Mouse (Mus musculus): Measurements from ENCODE around the gene Rbm24. TPM values are rescaled to one million over a fixed set of nuclear protein-coding genes. Genes with fewer than 3 reads are reported as not detected.

The Rbm24 gene
- polyA plus RNA-seq (2015; fragmentation: Nextera tagmentation; extraction: Ambion mirVana) = 34.9 and 44.8 TPM in 2 replicates

GRCm38 (mm10) chr13:46418141-46418601, at the start of gene Rbm24:
Rbm24 (plus strand) TSS chr13:46418434.
- peak within 1 kb of the TSS; percentile 99 for H3K27ac ChIP-seq (replicated peaks)
- 0% methylated on average over 39 of the region's 41 CpGs for WGBS
- ATAC-seq (ENCODE audit: extremely low read depth, insufficient number of reproducible peaks, low FRiP score, low TSS enrichment) = peak; percentile 79; the same call in 1 of the 2 replicates

GRCm38 (mm10) chr13:46372884-46373283, 45.4 kb upstream of the Rbm24 start:
- WGBS = 18% methylated on average over 7 of the region's 7 CpGs
- H3K9me3 ChIP-seq = no peaks in the 10 kb centered on the region
- ATAC-seq (ENCODE audit: extremely low read depth, insufficient number of reproducible peaks, low FRiP score, low TSS enrichment) = no peak

More at GRCm38 (mm10) chr13:46418141-46418601, at the start of gene Rbm24:
- Histone ChIP-seq H3K4me3 (peak within 1 kb of the TSS; percentile 85), H3K36me3 (peaks cover 6% of the 10 kb centered on the region; the same call in 1 of the 2 replicates), H3K9ac (peak within 1 kb of the TSS; percentile 99), H3K4me2 (peak within 1 kb of the TSS; percentile 78), H3K27me3 (replicated peaks) (peaks cover 15% of the 10 kb centered on the region), H3K4me1 (peaks cover 27% of the 10 kb centered on the region), H3K9me3 (no peaks in the 10 kb centered on the region)

GRCm38 (mm10) chr13:46375371-46375770, 42.9 kb upstream of the Rbm24 start:
- H3K36me3 ChIP-seq = no peaks in the 10 kb centered on the region
- H3K9me3 ChIP-seq = no peaks in the 10 kb centered on the region
- H3K4me3 ChIP-seq = no peak overlapping the region
- no peak overlapping the region for H3K27ac ChIP-seq (replicated peaks)
- no peak for ATAC-seq (ENCODE audit: extremely low read depth, insufficient number of reproducible peaks, low FRiP score, low TSS enrichment)
- no peaks in the 10 kb centered on the region for H3K27me3 ChIP-seq (replicated peaks)
- peaks cover 17% of the 10 kb centered on the region for H3K4me1 ChIP-seq
- no peak overlapping the region for H3K4me2 ChIP-seq
- WGBS = 62% methylated on average over 1 of the region's 1 CpGs
- H3K9ac ChIP-seq = no peak overlapping the region

More at GRCm38 (mm10) chr13:46372884-46373283, 45.4 kb upstream of the Rbm24 start:
- Histone ChIP-seq H3K4me3 (no peak overlapping the region), H3K27me3 (replicated peaks) (no peaks in the 10 kb centered on the region), H3K4me2 (no peak overlapping the region), H3K27ac (replicated peaks) (0 out of 2 replicates have a peak overlapping the region, but pooled peaks have one; percentile 1), H3K4me1 (peaks cover 17% of the 10 kb centered on the region), H3K36me3 (no peaks in the 10 kb centered on the region), H3K9ac (no peak overlapping the region)

DNA sequence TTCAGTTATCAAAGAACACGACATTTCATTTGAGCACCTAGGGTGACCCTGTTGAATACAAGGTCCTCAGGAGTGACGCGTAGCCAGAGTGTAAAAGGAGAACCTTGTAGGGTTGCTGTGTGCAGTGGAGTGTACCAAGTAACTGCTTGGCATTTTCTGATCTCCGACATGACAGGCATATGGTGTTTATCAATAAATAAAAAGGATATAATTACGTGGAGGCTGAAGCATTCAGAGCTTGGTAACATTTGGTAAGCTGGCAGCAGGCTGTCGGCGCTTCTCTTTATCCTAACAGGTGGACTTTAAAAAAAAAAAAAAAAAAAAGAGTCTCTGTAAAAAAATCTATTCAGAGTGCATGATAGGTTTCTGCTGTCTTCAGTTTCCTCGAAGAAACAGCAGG, 30.8 kb upstream of the Rbm24 start:
- no peak overlapping the region for H3K9ac ChIP-seq
- no peaks in the 10 kb centered on the region for H3K36me3 ChIP-seq
- no peak overlapping the region for H3K4me3 ChIP-seq
- no peaks in the 10 kb centered on the region for H3K27me3 ChIP-seq (replicated peaks)
- 0 out of 2 replicates have a peak, but pooled peaks cover 6% of the 10 kb centered on the region for H3K9me3 ChIP-seq
- no peaks in the 10 kb centered on the region for H3K4me1 ChIP-seq
- no peak for ATAC-seq (ENCODE audit: extremely low read depth, insufficient number of reproducible peaks, low FRiP score, low TSS enrichment)
- 81% methylated on average over 8 of the region's 8 CpGs for WGBS
- H3K27ac ChIP-seq (replicated peaks) = no peak overlapping the region
- H3K4me2 ChIP-seq = no peak overlapping the region

DNA sequence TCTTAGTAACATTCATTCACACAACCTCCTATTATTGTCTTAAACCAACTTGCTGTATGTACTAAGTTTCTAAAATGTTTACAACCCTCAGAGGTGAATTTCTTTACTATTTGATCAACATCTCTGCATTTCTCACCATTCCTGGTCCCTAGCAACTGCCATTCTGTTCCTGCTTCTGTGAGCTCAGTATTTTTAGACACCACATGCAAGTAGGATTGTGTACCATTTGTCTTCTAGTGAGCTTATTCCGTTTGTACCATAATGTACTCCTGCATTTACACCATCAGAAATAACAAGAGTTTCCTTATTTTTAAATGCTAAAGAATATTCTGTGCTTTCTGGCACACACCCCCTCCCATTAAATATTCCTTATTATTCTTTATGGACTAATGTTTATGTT, 26.6 kb upstream of the Rbm24 start:
- Histone ChIP-seq H3K9me3 (0 out of 2 replicates have a peak, but pooled peaks cover 6% of the 10 kb centered on the region), H3K9ac (no peak overlapping the region), H3K4me1 (no peaks in the 10 kb centered on the region), H3K27ac (replicated peaks) (no peak overlapping the region), H3K4me3 (no peak overlapping the region), H3K27me3 (replicated peaks) (no peaks in the 10 kb centered on the region), H3K4me2 (no peak overlapping the region), H3K36me3 (no peaks in the 10 kb centered on the region)
- no peak for ATAC-seq (ENCODE audit: extremely low read depth, insufficient number of reproducible peaks, low FRiP score, low TSS enrichment)
- WGBS = 65% methylated on average over 1 of the region's 1 CpGs

DNA sequence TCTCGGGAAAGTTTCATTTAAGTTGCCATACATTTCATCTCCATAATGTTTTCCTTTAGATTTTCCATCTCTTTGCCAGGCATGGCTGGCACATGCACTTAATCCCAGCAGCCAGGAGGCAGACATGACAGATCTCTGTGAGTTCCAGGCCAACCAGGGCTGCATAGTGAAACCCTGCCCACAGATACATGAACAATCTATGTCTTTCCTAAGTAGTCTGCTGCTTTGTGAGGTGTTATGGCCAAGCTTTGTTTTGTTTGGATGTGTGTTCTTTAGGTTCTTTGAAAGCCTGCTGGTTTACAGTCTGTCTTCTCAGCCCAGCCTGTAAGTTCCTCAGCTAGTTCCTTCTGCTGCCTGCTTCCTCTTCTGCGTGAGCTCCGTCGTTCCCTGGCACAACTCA, 25.3 kb upstream of the Rbm24 start:
- WGBS = 80% methylated on average over 4 of the region's 4 CpGs

DNA sequence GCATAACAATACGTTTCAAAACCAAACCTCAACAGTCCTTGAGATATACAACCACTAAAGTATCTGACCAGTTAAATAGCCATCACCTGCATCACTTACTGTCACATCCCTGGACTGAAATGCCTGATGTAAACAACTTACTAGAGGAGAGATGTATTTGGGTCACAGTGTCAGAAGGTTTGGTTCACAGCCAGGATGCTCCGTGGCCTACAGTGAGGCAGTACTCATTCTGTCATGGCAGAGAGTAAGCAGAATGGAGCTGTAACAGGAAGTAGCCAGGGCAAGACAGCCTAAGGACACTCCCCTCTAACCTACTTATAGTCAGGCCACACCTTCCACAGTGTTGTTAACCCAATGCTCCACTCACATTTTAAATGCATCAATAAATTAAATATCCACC, 24.3 kb upstream of the Rbm24 start:
- no peaks in the 10 kb centered on the region for H3K9me3 ChIP-seq
- no peak overlapping the region for H3K4me3 ChIP-seq
- H3K27me3 ChIP-seq (replicated peaks) = no peaks in the 10 kb centered on the region
- ATAC-seq (ENCODE audit: extremely low read depth, insufficient number of reproducible peaks, low FRiP score, low TSS enrichment) = no peak
- H3K9ac ChIP-seq = no peak overlapping the region
- no peak overlapping the region for H3K4me2 ChIP-seq
- no peaks in the 10 kb centered on the region for H3K4me1 ChIP-seq
- WGBS = 79% methylated on average over 2 of the region's 2 CpGs
- H3K36me3 ChIP-seq = no peaks in the 10 kb centered on the region
- H3K27ac ChIP-seq (replicated peaks) = no peak overlapping the region

More for the DNA sequence above, 25.3 kb upstream of the Rbm24 start:
- no peak for ATAC-seq (ENCODE audit: extremely low read depth, insufficient number of reproducible peaks, low FRiP score, low TSS enrichment)
- 0 out of 2 replicates have a peak, but pooled peaks cover 3% of the 10 kb centered on the region for H3K9me3 ChIP-seq
- H3K36me3 ChIP-seq = no peaks in the 10 kb centered on the region
- H3K27ac ChIP-seq (replicated peaks) = no peak overlapping the region
- H3K4me1 ChIP-seq = no peaks in the 10 kb centered on the region
- H3K27me3 ChIP-seq (replicated peaks) = no peaks in the 10 kb centered on the region
- no peak overlapping the region for H3K4me3 ChIP-seq
- H3K4me2 ChIP-seq = no peak overlapping the region
- no peak overlapping the region for H3K9ac ChIP-seq

- H3K27me3 ChIP-seq (replicated peaks) = no peaks in the 10 kb centered on the region
- no peaks in the 10 kb centered on the region for H3K4me1 ChIP-seq
- no peaks in the 10 kb centered on the region for H3K36me3 ChIP-seq
- H3K4me2 ChIP-seq = no peak overlapping the region
- no peaks in the 10 kb centered on the region for H3K9me3 ChIP-seq
- no peak for ATAC-seq (ENCODE audit: extremely low read depth, insufficient number of reproducible peaks, low FRiP score, low TSS enrichment)
- H3K27ac ChIP-seq (replicated peaks) = no peak overlapping the region
- H3K9ac ChIP-seq = no peak overlapping the region
- 78% methylated on average over 3 of the region's 3 CpGs for WGBS
- no peak overlapping the region for H3K4me3 ChIP-seq
These were observed 21.0 kb upstream of the Rbm24 start for GRCm38 (mm10) chr13:46397235-46397634.

DNA sequence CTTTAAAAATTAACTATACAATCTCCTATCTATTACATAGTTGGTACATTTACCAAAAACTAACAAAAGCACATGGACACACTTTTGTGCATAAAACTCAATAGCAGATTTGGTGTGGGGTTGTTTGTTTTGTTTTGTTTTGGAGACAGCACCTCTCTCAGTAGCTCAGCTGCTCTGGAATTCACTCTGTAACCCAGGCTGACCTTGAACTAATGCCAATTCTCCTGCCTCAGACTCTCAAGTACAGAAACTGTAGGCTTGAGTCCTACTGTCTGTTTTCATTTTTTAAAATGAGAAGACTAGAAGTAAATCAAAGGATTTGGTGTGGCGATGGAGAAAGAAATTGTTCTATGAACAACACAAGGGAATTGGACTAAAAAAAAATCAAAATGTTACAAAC, 11.1 kb upstream of the Rbm24 start:
- ATAC-seq (ENCODE audit: extremely low read depth, insufficient number of reproducible peaks, low FRiP score, low TSS enrichment) = no peak
- H3K4me2 ChIP-seq = no peak overlapping the region
- no peaks in the 10 kb centered on the region for H3K27me3 ChIP-seq (replicated peaks)
- no peaks in the 10 kb centered on the region for H3K36me3 ChIP-seq
- H3K27ac ChIP-seq (replicated peaks) = no peak overlapping the region
- H3K9ac ChIP-seq = no peak overlapping the region
- H3K9me3 ChIP-seq = no peaks in the 10 kb centered on the region
- H3K4me3 ChIP-seq = no peak overlapping the region
- H3K4me1 ChIP-seq = peaks cover 3% of the 10 kb centered on the region
- WGBS = 83% methylated on average over 1 of the region's 1 CpGs

DNA sequence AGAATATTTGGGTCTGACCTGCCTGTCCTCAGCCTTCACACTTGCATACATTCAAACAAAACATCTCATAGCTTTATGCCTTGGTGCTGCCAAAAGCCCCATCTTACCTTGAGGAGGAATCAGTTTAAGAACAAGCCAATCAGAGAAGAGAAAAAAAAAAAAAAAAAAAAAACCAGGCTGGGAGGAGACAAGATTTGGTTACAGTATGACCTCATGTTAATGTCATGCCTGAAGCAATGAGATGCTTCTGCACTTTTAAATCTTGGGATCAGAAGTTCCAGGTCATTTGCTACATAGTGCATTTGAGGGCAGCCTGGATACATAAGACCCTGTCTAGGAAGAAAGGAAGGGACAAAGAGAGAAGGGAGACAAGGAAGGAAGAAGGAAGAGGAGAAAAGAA, 6.0 kb upstream of the Rbm24 start:
- H3K9me3 ChIP-seq = no peaks in the 10 kb centered on the region
- H3K4me3 ChIP-seq = no peak overlapping the region
- peaks cover 32% of the 10 kb centered on the region for H3K4me1 ChIP-seq
- H3K4me2 ChIP-seq = no peak overlapping the region
- no peaks in the 10 kb centered on the region for H3K36me3 ChIP-seq
- peaks cover 7% of the 10 kb centered on the region for H3K27me3 ChIP-seq (replicated peaks)
- no peak overlapping the region for H3K9ac ChIP-seq
- no peak overlapping the region for H3K27ac ChIP-seq (replicated peaks)
- ATAC-seq (ENCODE audit: extremely low read depth, insufficient number of reproducible peaks, low FRiP score, low TSS enrichment) = no peak

DNA sequence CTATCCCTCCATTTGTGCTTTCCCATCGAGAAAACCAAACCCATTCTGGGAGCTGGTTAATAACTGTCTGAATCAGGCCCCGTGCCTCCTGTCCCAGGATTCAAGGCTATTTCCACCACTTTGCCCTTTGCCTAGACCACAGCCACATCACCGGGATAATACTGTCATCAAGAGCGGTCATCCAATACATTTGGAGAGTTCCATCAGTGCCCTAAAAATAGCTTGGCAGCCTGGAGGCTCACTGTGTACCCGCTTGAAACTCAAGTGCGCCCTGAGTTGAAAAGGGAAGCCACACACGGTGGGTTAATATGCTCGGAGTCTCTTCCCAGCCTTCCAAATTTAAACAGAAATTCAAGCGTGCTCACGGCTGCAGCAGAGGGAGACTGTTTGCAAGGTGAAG, 4.6 kb upstream of the Rbm24 start:
- Histone ChIP-seq H3K4me1 (peaks cover 39% of the 10 kb centered on the region), H3K27ac (replicated peaks) (peak overlapping the region; percentile 94), H3K36me3 (no peaks in the 10 kb centered on the region), H3K9ac (peak overlapping the region; percentile 78), H3K4me2 (peak overlapping the region; percentile 65), H3K27me3 (replicated peaks) (peaks cover 12% of the 10 kb centered on the region), H3K4me3 (peak overlapping the region; percentile 37), H3K9me3 (no peaks in the 10 kb centered on the region)
- 37% methylated on average over 10 of the region's 10 CpGs for WGBS
- no peak for ATAC-seq (ENCODE audit: extremely low read depth, insufficient number of reproducible peaks, low FRiP score, low TSS enrichment)

DNA sequence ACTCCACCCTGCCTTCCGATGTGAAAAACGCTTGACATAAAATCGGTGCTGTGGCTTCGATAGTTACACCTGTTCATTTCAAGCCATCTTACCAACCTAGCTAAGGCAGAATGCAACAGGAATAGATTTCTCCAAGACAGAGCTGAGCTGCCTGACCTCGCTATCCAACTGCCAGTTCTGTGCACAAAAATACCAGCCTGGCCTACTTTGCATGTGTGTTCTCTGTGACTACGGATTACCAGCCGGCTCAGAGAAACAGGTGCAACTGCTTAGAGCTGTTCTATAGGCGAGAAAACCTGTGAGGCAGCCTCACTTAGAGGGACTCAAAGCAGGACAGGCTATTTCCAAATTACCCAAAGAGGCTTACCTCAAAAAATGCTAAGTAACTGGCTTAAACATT, 4.2 kb upstream of the Rbm24 start:
- Histone ChIP-seq H3K9ac (peak overlapping the region; percentile 78), H3K36me3 (no peaks in the 10 kb centered on the region), H3K9me3 (no peaks in the 10 kb centered on the region), H3K4me2 (peak overlapping the region; percentile 65), H3K27me3 (replicated peaks) (peaks cover 12% of the 10 kb centered on the region), H3K4me1 (peaks cover 39% of the 10 kb centered on the region), H3K27ac (replicated peaks) (peak overlapping the region; percentile 94), H3K4me3 (peak overlapping the region; percentile 37)
- ATAC-seq (ENCODE audit: extremely low read depth, insufficient number of reproducible peaks, low FRiP score, low TSS enrichment) = no peak
- 52% methylated on average over 8 of the region's 8 CpGs for WGBS

All from heart, embryonic 13.5 days (tissue).